Mouse (Mus musculus) heart, postnatal 4 days (tissue): Measurements from ENCODE around the gene Yjefn3. TPM values are rescaled to one million over a fixed set of nuclear protein-coding genes. Genes with fewer than 3 reads are reported as not detected.
A peak's percentile ranks its signal among the peaks of the same experiment; 100 is the strongest.

ENCODE experiments used
- DNase-seq: peaks from one replicate; pipeline ENCODE4 v3.0.0; 2021
- total RNA-seq, 2 experiments: library from RNA; stranded (reverse); gene quantifications; 2 replicates each; pipeline ENCODE4 v1.2.3; 2021

Yjefn3 gene
- total RNA-seq, 2 experiments from 2014 or later = 6.2 to 8.6 TPM

DNA sequence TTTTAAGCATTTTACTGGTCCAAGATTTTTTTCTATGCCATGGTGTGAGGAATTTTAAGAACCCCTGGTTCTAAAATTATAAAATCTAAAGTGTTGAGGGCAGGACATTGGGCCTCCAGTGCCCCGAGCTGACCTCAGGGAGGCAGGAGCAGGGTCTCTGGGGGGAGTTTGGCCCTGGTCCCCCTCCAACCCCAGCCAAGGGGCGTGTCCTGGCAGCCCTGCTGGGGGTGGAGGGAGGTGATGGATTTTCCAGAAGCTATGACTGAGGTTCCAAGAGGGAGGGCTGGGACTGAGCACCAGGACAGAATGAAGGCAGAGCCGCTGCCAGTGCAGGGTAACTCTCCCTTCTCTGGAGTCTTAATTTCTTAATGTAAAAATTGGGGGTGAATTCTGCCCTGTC lies 24.5 kb downstream of the Yjefn3 start:
- DNase-seq = no peak

DNA sequence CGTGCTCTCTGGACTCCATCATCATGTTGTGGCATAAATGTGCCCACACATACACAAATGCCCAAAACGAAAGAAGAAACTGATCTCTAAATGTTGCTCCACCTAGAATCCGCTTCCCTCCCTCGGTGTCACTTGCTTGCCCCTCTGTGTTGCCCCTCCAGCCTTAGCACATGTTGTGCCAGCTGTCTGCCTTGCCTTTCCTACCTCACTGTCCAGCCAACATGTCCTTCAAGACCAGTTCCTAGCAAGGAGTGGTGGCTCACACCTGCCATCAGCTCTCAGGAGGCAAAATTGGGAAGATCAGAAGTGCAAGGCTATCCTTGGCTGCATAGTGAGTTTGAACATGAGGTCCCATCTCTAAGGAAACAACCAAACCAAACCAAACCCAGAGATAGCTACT lies 25.1 kb downstream of the Yjefn3 start:
- DNase-seq = no peak

DNA sequence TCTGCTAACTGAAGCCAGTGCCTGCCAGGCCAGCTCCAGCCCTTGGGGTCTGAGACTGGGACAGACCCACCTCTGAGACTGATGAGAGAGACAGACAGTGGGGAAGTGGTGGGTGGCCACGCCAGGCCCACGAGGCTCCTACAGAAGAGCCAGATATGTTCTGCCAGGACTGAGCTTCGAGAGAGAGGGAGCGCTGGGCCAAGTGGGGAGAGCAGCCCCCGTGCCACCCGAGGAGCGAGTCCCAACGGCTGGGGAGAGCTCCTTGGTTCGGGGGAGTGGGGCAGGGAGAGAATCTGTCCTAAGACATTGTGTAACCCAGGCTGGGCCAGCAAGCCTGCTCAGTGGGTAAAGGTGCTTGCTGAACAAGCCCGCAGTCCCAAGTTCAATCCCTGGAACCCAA lies 25.5 kb downstream of the Yjefn3 start:
- no peak for DNase-seq

DNA sequence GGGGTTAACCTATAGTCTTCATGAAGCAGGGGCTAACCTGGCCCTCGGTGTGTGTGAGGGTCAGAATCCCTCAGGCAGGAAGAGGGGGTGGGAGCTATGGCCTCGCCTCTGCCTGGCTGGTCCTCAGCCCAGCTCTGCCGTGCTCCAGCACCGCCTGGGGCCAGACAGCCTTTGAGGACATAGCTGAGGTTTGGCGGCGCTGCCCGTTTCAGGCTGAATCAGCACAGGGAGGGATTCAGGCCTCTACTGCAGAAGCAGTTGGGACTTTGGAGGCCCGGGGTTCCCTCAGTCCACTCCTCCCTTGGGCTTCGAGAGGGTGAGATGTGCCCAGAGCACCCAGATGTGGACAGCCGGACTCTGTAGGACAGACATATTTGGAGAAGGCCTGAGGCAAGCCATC lies 26.4 kb downstream of the Yjefn3 start:
- DNase-seq = no peak

DNA sequence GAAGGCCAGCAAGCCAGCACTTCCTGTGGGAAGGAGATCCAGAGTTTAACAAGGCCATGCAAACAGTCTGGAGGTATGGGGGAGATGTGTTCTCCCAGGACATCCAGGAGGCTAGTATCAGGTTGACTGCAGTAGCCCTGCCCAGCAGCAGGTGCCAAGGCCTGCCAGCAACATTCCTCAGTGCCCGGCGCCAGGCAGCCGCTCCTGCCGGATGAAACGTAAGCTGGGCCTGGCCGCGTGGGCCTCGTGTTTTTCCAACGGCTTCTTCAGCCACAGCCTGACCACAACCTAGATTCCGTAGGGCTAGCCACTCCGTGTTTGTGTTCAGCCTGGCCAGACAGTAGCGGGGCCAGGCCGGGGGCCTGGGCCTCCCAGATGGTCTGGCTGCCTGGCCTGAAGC lies 27.9 kb downstream of the Yjefn3 start:
- no peak for DNase-seq

DNA sequence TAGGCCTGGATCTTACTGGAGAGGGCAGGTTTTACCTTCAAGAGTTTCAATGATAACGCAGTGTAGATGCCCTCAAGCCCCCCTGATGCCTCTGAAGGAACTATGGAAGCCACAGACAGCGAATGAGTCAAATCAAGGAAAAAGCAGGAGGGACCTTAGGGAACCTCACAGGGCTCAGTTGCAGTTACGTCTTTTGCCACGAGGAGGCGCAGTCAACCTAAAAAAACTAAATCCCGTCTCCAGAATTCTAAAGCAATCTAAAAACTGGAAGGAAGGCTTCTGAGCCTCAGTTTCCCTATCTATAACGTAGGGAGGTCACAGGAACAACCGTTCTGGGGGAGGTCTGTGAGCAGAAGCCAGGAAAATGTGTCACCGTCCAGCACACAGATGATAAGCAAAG lies 28.4 kb downstream of the Yjefn3 start:
- DNase-seq = peak; percentile 78

DNA sequence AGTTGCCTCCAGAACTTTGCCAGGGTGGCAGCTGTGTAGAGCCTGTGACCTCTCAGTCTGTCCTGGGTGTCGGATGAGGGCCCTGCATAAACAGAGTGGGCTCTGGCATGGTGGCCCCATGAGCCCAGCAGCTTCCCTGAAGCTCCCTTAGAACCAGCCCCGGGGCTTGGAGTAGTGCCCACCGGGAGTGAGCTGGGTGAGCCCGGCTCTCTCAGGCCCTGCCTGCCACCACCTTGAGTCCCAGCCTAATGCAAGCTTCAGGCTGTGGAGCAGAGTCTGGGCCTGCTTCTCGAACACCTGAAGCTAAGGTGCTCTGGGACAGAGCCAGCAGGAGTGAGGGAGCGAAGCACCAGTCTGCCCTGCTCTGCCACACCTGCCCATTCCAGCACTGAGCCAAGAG lies 31.6 kb downstream of the Yjefn3 start:
- DNase-seq = no peak

DNA sequence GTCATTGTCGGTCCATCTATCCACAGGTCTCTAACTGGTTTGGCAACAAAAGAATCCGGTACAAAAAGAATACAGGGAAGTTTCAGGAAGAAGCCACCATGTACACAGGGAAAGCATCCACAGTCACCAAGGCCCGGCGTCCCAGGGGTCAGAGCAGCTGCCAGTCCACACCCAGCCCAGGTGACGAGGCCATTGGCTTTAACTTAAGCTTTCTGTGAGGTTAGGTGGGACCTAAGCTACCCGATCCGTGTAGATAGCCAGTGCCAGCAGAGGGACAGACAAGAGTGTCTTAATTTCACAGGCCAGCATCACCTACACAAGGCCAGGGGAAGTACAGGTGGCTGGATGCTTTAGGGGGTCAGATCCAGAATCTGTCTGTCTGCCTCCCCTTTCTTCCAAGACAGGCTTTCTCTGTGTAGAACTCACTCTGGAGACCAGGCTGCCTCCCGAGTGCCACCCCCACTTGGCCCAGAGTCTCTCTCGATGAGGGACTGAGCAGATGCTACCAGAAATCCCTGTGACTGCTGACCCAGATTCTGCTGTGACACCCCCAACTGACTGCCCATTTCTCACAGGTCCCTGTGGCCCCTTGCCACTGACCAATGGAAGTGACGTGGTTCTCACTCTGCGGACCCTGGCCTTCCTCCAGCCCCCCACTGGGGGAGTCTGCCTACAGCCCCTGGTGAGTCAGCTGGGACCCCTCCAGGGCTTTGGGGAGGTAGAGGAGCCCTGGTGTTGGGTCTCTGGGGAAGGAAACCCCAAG lies 32.3 kb downstream of the Yjefn3 start:
- DNase-seq = no peak

DNA sequence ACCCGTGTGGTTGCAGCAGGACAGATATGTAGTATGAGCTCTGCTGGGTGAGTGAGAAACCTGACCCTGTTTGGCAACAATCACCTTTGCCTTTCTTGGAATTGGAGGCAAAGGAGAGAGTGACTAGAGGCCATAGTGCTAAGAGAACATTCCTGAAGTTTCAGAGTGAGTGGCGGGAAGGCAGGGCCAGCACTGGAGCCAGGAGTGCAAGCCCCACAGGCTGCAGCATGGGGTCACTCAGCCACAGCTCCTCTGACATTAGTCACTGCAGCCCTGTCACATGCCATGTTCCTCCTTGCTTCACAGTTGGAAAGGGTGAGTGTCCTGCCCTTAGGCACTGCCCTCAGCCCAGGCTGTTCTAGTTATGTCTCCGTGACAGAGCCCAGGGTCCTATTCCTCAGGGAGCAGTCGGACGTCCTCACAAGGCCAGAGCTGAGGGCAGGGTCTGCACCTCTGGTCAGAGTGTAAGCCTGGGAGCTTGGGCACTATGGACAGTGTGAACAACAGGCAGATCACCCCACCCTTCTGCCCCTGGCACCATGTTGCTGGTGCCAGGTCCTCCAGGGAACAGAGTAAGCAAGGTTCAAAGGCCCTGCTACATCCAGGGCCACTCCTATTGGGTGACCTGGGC lies 34.7 kb downstream of the Yjefn3 start:
- DNase-seq = no peak

DNA sequence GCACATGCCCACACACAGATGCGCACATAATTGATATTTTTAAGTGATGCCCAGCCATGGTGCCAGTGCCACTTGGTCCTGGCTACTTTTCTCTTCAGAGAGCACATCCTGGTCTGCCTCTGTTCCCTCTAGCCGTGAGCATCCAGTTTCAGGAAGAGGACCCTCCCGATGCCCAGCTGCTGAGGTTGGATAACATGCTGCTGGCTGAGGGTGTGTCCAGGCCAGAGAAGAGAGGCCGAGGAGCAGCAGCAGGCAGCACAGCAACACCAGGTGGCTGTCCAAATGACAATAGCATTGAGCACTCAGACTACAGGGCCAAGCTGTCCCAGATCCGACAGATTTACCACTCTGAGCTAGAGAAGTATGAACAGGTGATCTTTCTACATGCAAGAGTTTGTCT lies 38.3 kb downstream of the Yjefn3 start:
- no peak for DNase-seq

DNA sequence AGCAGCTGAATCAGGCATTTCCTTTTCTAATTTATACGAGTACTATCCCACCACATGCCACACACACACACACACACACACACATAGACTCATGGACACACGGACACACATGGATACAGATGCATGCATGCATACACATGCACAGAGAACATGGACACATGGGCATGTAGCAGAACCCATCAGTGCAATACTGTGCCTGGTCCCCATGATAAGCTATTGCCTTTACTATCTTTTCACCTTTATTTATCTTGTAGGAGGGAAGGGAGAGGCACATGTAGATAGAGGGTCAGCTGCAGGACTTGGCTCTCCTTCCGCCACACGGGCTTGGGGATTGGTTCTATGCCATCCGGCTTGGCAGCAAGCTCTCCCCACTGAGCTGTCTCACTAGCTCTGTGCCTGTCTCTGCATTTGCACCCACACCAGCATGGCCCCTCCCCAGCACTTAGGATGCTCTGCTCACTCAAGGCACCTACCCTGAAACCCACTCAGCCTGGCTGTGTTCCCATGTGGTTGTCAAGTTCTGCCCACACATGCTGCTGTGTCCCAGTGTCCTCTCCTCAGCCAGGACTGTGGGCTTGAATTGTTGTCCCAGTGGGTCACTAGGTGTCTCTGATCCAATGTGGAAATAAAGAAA lies 39.0 kb downstream of the Yjefn3 start:
- no peak for DNase-seq

DNA sequence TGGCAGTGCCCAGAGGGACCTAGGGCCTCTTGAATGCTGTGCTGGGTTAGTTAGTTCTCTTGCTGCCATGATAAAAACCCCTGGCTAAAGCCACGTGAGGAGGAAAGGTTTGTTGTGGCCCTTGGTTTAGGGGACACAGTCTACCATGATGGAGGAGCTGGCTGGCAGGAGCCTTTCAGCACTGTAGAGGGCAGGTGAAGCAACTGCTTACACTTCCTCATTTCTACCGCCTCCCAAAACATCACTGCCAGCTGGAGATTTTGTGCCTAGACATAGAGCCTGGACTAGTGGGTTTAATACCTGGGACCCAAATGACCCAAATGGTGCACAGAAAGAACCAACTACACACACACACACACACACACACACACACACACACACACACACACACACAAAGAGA lies 41.3 kb downstream of the Yjefn3 start:
- DNase-seq = no peak

DNA sequence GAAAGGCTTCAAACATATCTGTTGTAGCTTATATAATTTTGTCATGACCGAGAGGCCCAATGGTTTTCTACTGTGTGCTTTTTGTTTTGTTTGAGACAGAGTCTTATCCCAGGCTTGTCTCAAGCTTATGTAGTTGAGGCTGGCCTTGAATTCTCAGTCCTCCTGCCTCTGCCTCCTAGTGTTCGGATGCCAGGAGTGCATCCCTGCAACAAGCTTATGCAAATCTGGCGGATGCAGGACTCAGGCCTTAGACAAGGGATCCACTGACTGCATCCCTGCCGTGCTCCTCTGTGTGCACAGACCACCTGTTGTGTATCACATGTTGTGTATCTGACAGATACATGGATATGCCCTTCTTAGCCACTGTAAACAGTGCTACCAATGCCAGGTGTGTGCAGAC lies 41.7 kb downstream of the Yjefn3 start:
- DNase-seq = no peak

DNA sequence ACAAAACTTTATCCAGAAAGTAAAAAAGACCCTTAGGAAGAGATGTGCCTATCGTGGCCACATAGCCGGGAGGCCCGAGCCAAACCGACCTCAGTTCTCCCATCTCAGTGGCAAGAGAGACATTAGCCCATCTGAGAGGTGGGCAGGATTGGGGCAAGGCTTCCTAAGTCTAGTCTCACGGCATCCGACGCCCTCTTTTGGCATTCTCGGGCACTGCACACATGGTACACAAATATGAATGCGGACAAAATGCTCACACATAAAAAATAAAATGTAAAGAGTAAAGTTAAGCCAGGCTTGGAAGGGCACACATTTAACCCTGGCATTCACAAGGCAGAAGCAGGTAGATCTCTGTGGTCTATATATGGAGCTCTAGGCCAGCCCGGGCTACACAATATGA lies 48.6 kb downstream of the Yjefn3 start:
- DNase-seq = no peak

DNA sequence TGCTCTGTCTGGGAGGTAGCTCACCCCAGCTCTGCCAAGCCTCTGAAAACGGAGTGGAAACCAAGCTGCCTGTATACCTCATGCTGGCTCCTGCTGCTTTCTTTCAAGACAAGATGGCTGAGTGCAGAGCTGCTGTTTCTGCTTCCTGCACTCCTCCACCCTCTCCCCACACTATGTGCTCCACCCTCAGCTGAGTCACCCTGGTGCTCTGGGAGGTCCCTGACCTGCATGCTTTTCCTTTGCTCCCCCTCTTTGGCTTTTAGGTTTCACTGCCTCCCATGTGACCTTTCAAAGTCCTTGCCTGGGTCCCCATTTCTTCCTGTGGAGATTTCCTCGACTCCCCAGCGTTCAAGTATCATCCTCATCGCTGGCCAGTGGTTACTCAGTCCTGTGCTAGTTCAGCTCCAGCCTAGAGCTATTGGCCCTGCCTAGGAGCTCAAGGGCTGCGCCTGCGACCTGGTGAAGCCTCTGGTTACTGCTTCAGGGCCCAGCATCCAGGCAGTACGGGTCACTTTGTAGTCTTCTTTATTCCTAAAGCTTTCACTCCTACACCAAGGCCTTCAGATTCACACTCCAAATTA lies 51.5 kb downstream of the Yjefn3 start:
- no peak for DNase-seq

DNA sequence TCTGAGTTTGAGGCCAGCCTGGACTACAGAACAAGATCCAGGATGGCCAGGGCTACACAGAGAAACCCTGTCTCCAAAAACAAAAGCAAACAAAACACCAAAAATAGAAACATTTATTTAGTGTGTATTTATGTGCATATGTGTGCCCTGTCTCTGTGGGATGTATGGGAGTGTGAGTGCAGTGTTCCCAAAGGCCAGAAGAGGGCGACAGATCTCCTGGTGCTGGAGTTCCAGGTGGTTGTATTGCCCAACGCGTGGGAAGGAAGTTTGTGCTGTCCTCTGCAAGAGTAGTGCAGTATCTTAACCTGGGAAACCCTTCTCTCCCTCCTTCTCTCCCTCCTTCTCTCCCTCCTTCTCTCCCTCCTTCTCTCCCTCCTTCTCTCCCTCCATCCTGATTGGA lies 52.6 kb downstream of the Yjefn3 start:
- DNase-seq = no peak

DNA sequence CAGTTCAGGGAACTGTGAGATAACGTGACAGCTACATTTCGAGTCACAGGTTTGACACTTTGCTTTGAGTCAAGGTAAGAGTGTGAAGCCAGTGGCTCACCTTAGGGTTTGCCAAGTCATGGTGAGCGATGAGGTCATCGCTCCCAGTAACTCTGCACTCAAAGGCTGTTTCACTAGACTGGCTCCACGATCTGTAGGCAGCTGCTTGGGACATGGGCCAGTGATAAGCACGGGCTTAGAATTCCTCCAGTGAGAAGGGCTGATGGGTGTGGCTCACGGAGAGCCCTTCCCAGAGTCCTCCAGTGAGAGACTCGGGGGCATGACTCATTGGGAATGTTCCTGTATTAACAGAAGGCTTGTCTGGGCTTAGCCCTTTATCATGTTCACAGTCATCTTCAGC lies 53.6 kb downstream of the Yjefn3 start:
- DNase-seq = peak; percentile 64

DNA sequence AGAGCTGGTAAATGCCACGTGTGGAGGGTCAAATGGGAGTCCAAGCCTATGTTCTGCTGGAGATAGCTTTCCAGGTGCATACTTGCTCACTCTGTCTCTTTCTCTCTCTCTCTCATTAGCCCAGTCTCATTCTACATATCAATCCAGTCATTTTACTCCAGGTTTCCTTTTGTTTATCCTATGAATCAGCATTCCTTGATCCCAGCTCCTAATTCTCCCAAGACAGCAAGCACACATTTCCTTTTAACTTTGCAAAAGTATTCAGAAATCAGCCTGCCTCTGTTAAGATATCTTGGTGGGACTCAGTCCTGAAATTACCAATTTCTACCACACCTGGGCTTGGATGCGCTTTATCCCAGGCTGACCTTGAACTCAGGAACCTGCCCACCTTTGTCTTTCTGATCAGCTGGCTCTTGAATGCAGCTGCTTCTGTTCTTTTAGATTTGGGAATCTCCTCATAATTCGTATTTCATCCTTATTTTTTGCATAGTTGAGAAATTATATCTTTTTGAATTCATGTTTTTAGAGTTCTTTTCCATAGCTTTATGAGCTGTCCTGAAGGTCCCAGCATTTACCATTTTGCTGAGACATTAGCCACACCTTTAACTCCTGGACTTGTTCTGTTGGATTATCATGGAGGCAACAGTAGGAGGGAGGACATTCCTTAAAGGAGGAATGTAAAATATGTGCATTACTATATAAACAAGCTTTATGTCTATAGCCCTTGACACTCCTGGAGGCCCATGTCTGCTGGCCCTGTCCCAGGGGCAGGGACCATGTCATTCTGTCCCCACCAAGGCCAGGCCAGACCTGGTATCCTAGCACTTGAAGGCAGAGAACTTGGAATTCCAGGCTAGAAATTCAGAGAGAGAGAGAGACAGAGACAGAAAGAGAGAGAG lies 55.1 kb downstream of the Yjefn3 start:
- DNase-seq = no peak
